Mouse (Mus musculus): ENCODE data around the gene Mrpl40. TPM values are rescaled to one million over a fixed set of nuclear protein-coding genes. Genes with fewer than 3 reads are reported as not detected.

The Mrpl40 gene
- polyA plus RNA-seq, 1 experiment: 13.9 TPM

DNA sequence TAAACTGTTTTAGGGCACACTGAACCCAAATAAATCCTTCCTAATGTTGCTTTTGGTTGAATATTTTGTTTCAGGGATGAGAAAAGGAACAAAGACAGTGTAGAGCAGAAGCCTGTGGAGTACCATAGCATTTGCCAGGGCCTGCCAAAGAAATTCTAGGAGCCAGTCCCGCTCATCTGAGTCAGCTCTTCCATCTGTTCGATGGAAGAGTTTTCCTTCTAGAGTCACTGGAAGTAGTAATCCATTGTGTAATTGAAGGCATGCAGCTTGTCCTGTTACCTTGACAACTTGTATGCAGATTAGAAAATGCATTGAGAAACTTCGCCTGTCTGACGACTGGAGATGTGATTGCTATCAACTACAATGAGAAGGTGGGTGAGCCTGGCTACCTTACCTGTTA lies 53.7 kb downstream of the Mrpl40 start:
- H3K4me1 ChIP-seq (ENCODE audit: control insufficient read depth, insufficient read depth, low read length): no peaks in the 10 kb centered on the region
- H3K27ac ChIP-seq (ENCODE audit: control insufficient read depth, insufficient read depth, low read depth, low read length): no peak overlapping the region
- H3K36me3 ChIP-seq (ENCODE audit: control insufficient read depth, insufficient read depth, low read length): peaks cover 8% of the 10 kb centered on the region
- no peak overlapping the region for H3K4me3 ChIP-seq (ENCODE audit: control insufficient read depth, low read depth, low read length)
- no peaks in the 10 kb centered on the region for H3K27me3 ChIP-seq (ENCODE audit: control insufficient read depth, insufficient read depth, low read length)
- TF ChIP-seq POLR2A (IDR thresholded peaks at IDR 0.05; ENCODE audit: control insufficient read depth, low read depth, low read length) (no peak), CTCF (IDR thresholded peaks at IDR 0.05; ENCODE audit: control insufficient read depth, insufficient read depth, insufficient replicate concordance, low read depth, low read length) (no peak)

DNA sequence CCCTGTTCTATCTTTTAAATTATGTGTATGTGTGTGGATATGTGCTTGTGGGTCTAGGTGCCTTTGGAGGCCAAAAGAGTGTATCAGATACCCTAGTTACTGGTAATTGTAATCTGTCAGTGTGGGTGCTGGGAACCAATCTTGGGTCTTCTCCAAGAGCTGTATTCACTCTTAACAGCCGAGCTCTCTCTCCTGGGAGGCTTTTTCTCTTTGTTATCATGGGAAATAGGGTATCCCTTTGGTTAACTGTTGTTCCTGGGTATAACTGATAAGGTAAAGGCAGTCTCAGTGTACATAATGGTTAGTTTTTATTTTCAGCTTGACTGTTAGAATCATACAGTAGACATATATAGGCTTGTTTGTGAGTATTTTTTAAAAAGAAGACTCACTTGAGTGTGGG lies 54.3 kb downstream of the Mrpl40 start:
- Histone ChIP-seq H3K4me3 (ENCODE audit: control insufficient read depth, low read depth, low read length) (no peak overlapping the region), H3K4me1 (ENCODE audit: control insufficient read depth, insufficient read depth, low read length) (no peaks in the 10 kb centered on the region), H3K36me3 (ENCODE audit: control insufficient read depth, insufficient read depth, low read length) (peaks cover 9% of the 10 kb centered on the region), H3K27ac (ENCODE audit: control insufficient read depth, insufficient read depth, low read depth, low read length) (no peak overlapping the region), H3K27me3 (ENCODE audit: control insufficient read depth, insufficient read depth, low read length) (no peaks in the 10 kb centered on the region)
- TF ChIP-seq CTCF (IDR thresholded peaks at IDR 0.05; ENCODE audit: control insufficient read depth, insufficient read depth, insufficient replicate concordance, low read depth, low read length) (no peak), POLR2A (IDR thresholded peaks at IDR 0.05; ENCODE audit: control insufficient read depth, low read depth, low read length) (no peak)

Other genes starting within 250 kb of the Mrpl40 start
- gene Sept5, start 246.9 kb downstream of the Mrpl40 start, polyA plus RNA-seq (2012; rRNA removed): 62.5 and 63.0 TPM in 2 replicates
- gene Cldn5, start 100.0 kb downstream of the Mrpl40 start, polyA plus RNA-seq (2012; rRNA removed): 9.2 and 9.3 TPM in 2 replicates
- 588 and 668 TPM in 2 replicates for gene Ufd1, start 65.1 kb downstream of the Mrpl40 start, polyA plus RNA-seq (2012; rRNA removed)
- gene Cdc45, start 64.9 kb downstream of the Mrpl40 start, polyA plus RNA-seq (2012; rRNA removed): 35.9 and 40.7 TPM in 2 replicates
- gene 2510002D24Rik, start 40.3 kb downstream of the Mrpl40 start, polyA plus RNA-seq (2012; rRNA removed): 7.0 and 7.5 TPM in 2 replicates
- gene Gm28539, start 40.3 kb downstream of the Mrpl40 start, polyA plus RNA-seq (2012; rRNA removed): not detected in 2 replicates
- gene Hira, start 175 bp upstream of the Mrpl40 start, polyA plus RNA-seq (2012; rRNA removed): 15.0 and 16.5 TPM in 2 replicates